Mouse (Mus musculus) forebrain, postnatal 0 days (tissue): ENCODE measurements around the gene Lpar2. TPM values are rescaled to one million over a fixed set of nuclear protein-coding genes. Genes with fewer than 3 reads are reported as not detected.

Experiments
- ATAC-seq: fragments of 200-750 bp; cut with Nextera tagmentation; 2 replicates; pipeline ENCODE4 v1.8.0; 2017; ENCODE audit warnings: mild to moderate bottlenecking, moderate library complexity
- DNase-seq: peaks from one replicate; pipeline ENCODE4 v3.0.0-alpha.2; 2015
- H3K27ac ChIP-seq: fragments of 300-500 bp; sonication (generic); 2 replicates; pipeline ENCODE4 v1.5.1; 2014; ENCODE audit warnings: low read depth, mild to moderate bottlenecking, antibody characterized with exemption, low read length, moderate library complexity, mixed read lengths
- H3K27me3 ChIP-seq: fragments of 300-500 bp; sonication (generic); 2 replicates; pipeline ENCODE4 v1.6.1; 2014; ENCODE audit warnings: mild to moderate bottlenecking, low read length, mixed read lengths; ENCODE audit not compliant: insufficient read depth
- H3K36me3 ChIP-seq: fragments of 300-500 bp; sonication (generic); 2 replicates; pipeline ENCODE4 v1.6.1; 2014; ENCODE audit warnings: mild to moderate bottlenecking, moderate library complexity; ENCODE audit not compliant: insufficient read depth
- H3K4me1 ChIP-seq: fragments of 300-500 bp; sonication (generic); 2 replicates; pipeline ENCODE4 v1.6.1; 2014; ENCODE audit warnings: antibody characterized with exemption; ENCODE audit not compliant: insufficient read depth
- H3K4me2 ChIP-seq: fragments of 300-500 bp; sonication (generic); 2 replicates; pipeline ENCODE4 v1.6.1; 2014; ENCODE audit warnings: low read depth, mild to moderate bottlenecking, moderate library complexity
- H3K4me3 ChIP-seq: fragments of 300-500 bp; sonication (generic); 2 replicates; pipeline ENCODE4 v1.5.1; 2014; ENCODE audit warnings: low read depth, low read length, mixed read lengths
- H3K9ac ChIP-seq: fragments of 300-500 bp; sonication (generic); 2 replicates; pipeline ENCODE4 v1.6.1; 2014; ENCODE audit warnings: mild to moderate bottlenecking
- H3K9me3 ChIP-seq: fragments of 300-500 bp; sonication (generic); 2 replicates; pipeline ENCODE4 v1.6.1; 2016; ENCODE audit warnings: low read length
- CTCF ChIP-seq: sonication (generic); IDR thresholded peaks from 2 replicates; pipeline ENCODE4 v1.5.1; 2016; ENCODE audit warnings: antibody characterized with exemption, control low read depth, low read depth
- WGBS: fragments of 180-500 bp; shearing (Covaris S2); extraction: QIAGEN DNeasy Blood & Tissue Kit; methylation state at CpG from one replicate; pipeline ENCODE4 v1.1.7; 2014; 5-methylcytosine and 5-hydroxymethylcytosine counted together
- polyA plus RNA-seq: library from polyadenylated mRNA; unstranded; fragments of >200 nt; fragmentation: Nextera tagmentation; extraction: Ambion mirVana; gene quantifications from 2 replicates; pipeline ENCODE4 v1.2.1, GENCODE M21; 2015
- total RNA-seq: library from RNA; depleted of rRNA; stranded (reverse); fragments of >200 nt; gene quantifications from 2 replicates; pipeline ENCODE4 v1.2.3, GENCODE M21; 2014

Gene Lpar2
- total and polyA plus RNA-seq, 2 experiments from 2014 or later: 0.45 to 6.1 TPM

DNA sequence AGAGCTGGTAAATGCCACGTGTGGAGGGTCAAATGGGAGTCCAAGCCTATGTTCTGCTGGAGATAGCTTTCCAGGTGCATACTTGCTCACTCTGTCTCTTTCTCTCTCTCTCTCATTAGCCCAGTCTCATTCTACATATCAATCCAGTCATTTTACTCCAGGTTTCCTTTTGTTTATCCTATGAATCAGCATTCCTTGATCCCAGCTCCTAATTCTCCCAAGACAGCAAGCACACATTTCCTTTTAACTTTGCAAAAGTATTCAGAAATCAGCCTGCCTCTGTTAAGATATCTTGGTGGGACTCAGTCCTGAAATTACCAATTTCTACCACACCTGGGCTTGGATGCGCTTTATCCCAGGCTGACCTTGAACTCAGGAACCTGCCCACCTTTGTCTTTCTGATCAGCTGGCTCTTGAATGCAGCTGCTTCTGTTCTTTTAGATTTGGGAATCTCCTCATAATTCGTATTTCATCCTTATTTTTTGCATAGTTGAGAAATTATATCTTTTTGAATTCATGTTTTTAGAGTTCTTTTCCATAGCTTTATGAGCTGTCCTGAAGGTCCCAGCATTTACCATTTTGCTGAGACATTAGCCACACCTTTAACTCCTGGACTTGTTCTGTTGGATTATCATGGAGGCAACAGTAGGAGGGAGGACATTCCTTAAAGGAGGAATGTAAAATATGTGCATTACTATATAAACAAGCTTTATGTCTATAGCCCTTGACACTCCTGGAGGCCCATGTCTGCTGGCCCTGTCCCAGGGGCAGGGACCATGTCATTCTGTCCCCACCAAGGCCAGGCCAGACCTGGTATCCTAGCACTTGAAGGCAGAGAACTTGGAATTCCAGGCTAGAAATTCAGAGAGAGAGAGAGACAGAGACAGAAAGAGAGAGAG is 25.2 kb downstream of the Lpar2 start:
- ATAC-seq (no peak), DNase-seq (no peak)
- no peak for TF ChIP-seq CTCF
- H3K4me3 ChIP-seq: no peak overlapping the region
- no peak overlapping the region for H3K27ac ChIP-seq
- H3K36me3 ChIP-seq: no peaks in the 10 kb centered on the region
- 76% methylated on average over 3 of the region's 3 CpGs for WGBS
- H3K27me3 ChIP-seq: no peaks in the 10 kb centered on the region
- H3K4me2 ChIP-seq: no peak overlapping the region
- H3K9me3 ChIP-seq: no peaks in the 10 kb centered on the region
- H3K4me1 ChIP-seq: no peaks in the 10 kb centered on the region
- H3K9ac ChIP-seq: no peak overlapping the region

DNA sequence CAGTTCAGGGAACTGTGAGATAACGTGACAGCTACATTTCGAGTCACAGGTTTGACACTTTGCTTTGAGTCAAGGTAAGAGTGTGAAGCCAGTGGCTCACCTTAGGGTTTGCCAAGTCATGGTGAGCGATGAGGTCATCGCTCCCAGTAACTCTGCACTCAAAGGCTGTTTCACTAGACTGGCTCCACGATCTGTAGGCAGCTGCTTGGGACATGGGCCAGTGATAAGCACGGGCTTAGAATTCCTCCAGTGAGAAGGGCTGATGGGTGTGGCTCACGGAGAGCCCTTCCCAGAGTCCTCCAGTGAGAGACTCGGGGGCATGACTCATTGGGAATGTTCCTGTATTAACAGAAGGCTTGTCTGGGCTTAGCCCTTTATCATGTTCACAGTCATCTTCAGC is 26.7 kb downstream of the Lpar2 start:
- TF ChIP-seq CTCF: no peak

DNA sequence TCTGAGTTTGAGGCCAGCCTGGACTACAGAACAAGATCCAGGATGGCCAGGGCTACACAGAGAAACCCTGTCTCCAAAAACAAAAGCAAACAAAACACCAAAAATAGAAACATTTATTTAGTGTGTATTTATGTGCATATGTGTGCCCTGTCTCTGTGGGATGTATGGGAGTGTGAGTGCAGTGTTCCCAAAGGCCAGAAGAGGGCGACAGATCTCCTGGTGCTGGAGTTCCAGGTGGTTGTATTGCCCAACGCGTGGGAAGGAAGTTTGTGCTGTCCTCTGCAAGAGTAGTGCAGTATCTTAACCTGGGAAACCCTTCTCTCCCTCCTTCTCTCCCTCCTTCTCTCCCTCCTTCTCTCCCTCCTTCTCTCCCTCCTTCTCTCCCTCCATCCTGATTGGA is 27.7 kb downstream of the Lpar2 start:
- DNase-seq (no peak), ATAC-seq (no peak)
- H3K4me2 ChIP-seq: no peak overlapping the region
- WGBS: 53% methylated on average over 3 of the region's 3 CpGs
- no peaks in the 10 kb centered on the region for H3K4me1 ChIP-seq
- no peaks in the 10 kb centered on the region for H3K9me3 ChIP-seq
- no peak overlapping the region for H3K27ac ChIP-seq
- H3K36me3 ChIP-seq: no peaks in the 10 kb centered on the region
- H3K9ac ChIP-seq: no peak overlapping the region
- H3K27me3 ChIP-seq: no peaks in the 10 kb centered on the region
- peak; percentile 24; the same call in 1 of the 2 replicates for TF ChIP-seq CTCF
- no peak overlapping the region for H3K4me3 ChIP-seq

More for the DNA sequence above, 26.7 kb downstream of the Lpar2 start:
- Histone ChIP-seq H3K36me3 (no peaks in the 10 kb centered on the region), H3K27me3 (no peaks in the 10 kb centered on the region), H3K9me3 (no peaks in the 10 kb centered on the region), H3K4me1 (no peaks in the 10 kb centered on the region), H3K4me3 (no peak overlapping the region), H3K9ac (no peak overlapping the region), H3K27ac (no peak overlapping the region), H3K4me2 (no peak overlapping the region)
- no peak for DNase-seq
- ATAC-seq: no peak
- 94% methylated on average over 8 of the region's 8 CpGs for WGBS

DNA sequence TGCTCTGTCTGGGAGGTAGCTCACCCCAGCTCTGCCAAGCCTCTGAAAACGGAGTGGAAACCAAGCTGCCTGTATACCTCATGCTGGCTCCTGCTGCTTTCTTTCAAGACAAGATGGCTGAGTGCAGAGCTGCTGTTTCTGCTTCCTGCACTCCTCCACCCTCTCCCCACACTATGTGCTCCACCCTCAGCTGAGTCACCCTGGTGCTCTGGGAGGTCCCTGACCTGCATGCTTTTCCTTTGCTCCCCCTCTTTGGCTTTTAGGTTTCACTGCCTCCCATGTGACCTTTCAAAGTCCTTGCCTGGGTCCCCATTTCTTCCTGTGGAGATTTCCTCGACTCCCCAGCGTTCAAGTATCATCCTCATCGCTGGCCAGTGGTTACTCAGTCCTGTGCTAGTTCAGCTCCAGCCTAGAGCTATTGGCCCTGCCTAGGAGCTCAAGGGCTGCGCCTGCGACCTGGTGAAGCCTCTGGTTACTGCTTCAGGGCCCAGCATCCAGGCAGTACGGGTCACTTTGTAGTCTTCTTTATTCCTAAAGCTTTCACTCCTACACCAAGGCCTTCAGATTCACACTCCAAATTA is 28.8 kb downstream of the Lpar2 start:
- Histone ChIP-seq H3K27me3 (no peaks in the 10 kb centered on the region), H3K4me3 (no peak overlapping the region), H3K36me3 (no peaks in the 10 kb centered on the region), H3K4me2 (no peak overlapping the region), H3K27ac (no peak overlapping the region), H3K9ac (no peak overlapping the region), H3K4me1 (no peaks in the 10 kb centered on the region), H3K9me3 (no peaks in the 10 kb centered on the region)
- WGBS: 76% methylated on average over 7 of the region's 7 CpGs
- no peak for ATAC-seq
- TF ChIP-seq CTCF: no peak
- no peak for DNase-seq

DNA sequence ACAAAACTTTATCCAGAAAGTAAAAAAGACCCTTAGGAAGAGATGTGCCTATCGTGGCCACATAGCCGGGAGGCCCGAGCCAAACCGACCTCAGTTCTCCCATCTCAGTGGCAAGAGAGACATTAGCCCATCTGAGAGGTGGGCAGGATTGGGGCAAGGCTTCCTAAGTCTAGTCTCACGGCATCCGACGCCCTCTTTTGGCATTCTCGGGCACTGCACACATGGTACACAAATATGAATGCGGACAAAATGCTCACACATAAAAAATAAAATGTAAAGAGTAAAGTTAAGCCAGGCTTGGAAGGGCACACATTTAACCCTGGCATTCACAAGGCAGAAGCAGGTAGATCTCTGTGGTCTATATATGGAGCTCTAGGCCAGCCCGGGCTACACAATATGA is 31.6 kb downstream of the Lpar2 start:
- ATAC-seq (no peak), DNase-seq (no peak)
- Histone ChIP-seq H3K27me3 (no peaks in the 10 kb centered on the region), H3K4me1 (no peaks in the 10 kb centered on the region), H3K9me3 (no peaks in the 10 kb centered on the region), H3K4me2 (no peak overlapping the region), H3K27ac (no peak overlapping the region), H3K36me3 (no peaks in the 10 kb centered on the region), H3K4me3 (no peak overlapping the region), H3K9ac (no peak overlapping the region)
- 93% methylated on average over 10 of the region's 10 CpGs for WGBS
- TF ChIP-seq CTCF: no peak

DNA sequence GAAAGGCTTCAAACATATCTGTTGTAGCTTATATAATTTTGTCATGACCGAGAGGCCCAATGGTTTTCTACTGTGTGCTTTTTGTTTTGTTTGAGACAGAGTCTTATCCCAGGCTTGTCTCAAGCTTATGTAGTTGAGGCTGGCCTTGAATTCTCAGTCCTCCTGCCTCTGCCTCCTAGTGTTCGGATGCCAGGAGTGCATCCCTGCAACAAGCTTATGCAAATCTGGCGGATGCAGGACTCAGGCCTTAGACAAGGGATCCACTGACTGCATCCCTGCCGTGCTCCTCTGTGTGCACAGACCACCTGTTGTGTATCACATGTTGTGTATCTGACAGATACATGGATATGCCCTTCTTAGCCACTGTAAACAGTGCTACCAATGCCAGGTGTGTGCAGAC is 38.6 kb downstream of the Lpar2 start:
- Histone ChIP-seq H3K27me3 (no peaks in the 10 kb centered on the region), H3K27ac (no peak overlapping the region), H3K4me3 (no peak overlapping the region), H3K9me3 (no peaks in the 10 kb centered on the region), H3K9ac (no peak overlapping the region), H3K36me3 (peaks cover 14% of the 10 kb centered on the region), H3K4me1 (no peaks in the 10 kb centered on the region), H3K4me2 (no peak overlapping the region)
- no peak for DNase-seq
- peak; percentile 28; the same call in 1 of the 2 replicates for TF ChIP-seq CTCF
- 53% methylated on average over 4 of the region's 4 CpGs for WGBS
- ATAC-seq: no peak

DNA sequence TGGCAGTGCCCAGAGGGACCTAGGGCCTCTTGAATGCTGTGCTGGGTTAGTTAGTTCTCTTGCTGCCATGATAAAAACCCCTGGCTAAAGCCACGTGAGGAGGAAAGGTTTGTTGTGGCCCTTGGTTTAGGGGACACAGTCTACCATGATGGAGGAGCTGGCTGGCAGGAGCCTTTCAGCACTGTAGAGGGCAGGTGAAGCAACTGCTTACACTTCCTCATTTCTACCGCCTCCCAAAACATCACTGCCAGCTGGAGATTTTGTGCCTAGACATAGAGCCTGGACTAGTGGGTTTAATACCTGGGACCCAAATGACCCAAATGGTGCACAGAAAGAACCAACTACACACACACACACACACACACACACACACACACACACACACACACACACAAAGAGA is 39.0 kb downstream of the Lpar2 start:
- no peak overlapping the region for H3K4me2 ChIP-seq
- H3K27ac ChIP-seq: no peak overlapping the region
- ATAC-seq: no peak
- no peak overlapping the region for H3K4me3 ChIP-seq
- peaks cover 14% of the 10 kb centered on the region for H3K36me3 ChIP-seq
- no peak for TF ChIP-seq CTCF
- no peaks in the 10 kb centered on the region for H3K27me3 ChIP-seq
- H3K4me1 ChIP-seq: no peaks in the 10 kb centered on the region
- WGBS: 61% methylated on average over 2 of the region's 2 CpGs
- H3K9me3 ChIP-seq: no peaks in the 10 kb centered on the region
- no peak for DNase-seq
- H3K9ac ChIP-seq: no peak overlapping the region
